Mouse (Mus musculus): ENCODE measurements at regions not wholly inside any gene's neighbourhood (a gene's known extent, or its start where the extent isn't known, plus 50 kb on each side); places are given as distances from the start of the nearest gene placed in this dataset.

GRCm38 (mm10) chr12:25173064-25173463 lies 76.1 kb upstream of the Id2 start:
- WGBS: 85% methylated on average over 6 of the region's 6 CpGs
- no peak for ATAC-seq (replicated peaks; ENCODE audit: low FRiP score)
- no peak for DNase-seq (ENCODE audit: low spot score)
- Histone ChIP-seq H3K4me2 (no peak overlapping the region), H3K4me1 (replicated peaks; ENCODE audit: control insufficient read depth, insufficient read depth, low read length) (no peaks in the 10 kb centered on the region), H3K27ac (ENCODE audit: low read depth, low read length) (no peak overlapping the region), H3K27me3 (replicated peaks; ENCODE audit: control insufficient read depth, insufficient read depth, low read length) (no peaks in the 10 kb centered on the region), H3K4me3 (ENCODE audit: low read depth, low read length) (no peak overlapping the region), H3K9ac (ENCODE audit: low read depth, low read length) (no peak overlapping the region), H3K9me3 (ENCODE audit: control insufficient read depth, low read length) (no peaks in the 10 kb centered on the region), H3K36me3 (ENCODE audit: control insufficient read depth, insufficient read depth, low read length) (no peaks in the 10 kb centered on the region)

GRCm38 (mm10) chr12:25172450-25172849 lies 75.5 kb upstream of the Id2 start:
- Histone ChIP-seq H3K4me1 (replicated peaks; ENCODE audit: control insufficient read depth, insufficient read depth, low read length) (no peaks in the 10 kb centered on the region), H3K36me3 (ENCODE audit: control insufficient read depth, insufficient read depth, low read length) (no peaks in the 10 kb centered on the region), H3K9me3 (ENCODE audit: control insufficient read depth, low read length) (no peaks in the 10 kb centered on the region), H3K4me3 (ENCODE audit: low read depth, low read length) (no peak overlapping the region), H3K27me3 (replicated peaks; ENCODE audit: control insufficient read depth, insufficient read depth, low read length) (no peaks in the 10 kb centered on the region), H3K9ac (ENCODE audit: low read depth, low read length) (no peak overlapping the region), H3K4me2 (no peak overlapping the region), H3K27ac (ENCODE audit: low read depth, low read length) (no peak overlapping the region)
- 80% methylated on average over 4 of the region's 4 CpGs for WGBS
- DNase-seq (ENCODE audit: low spot score) (no peak), ATAC-seq (replicated peaks; ENCODE audit: low FRiP score) (no peak)

GRCm38 (mm10) chr12:25169611-25170010 lies 72.7 kb upstream of the Id2 start:
- WGBS: 76% methylated on average over 3 of the region's 3 CpGs
- no peak for ATAC-seq (replicated peaks; ENCODE audit: low FRiP score)
- Histone ChIP-seq H3K4me1 (replicated peaks; ENCODE audit: control insufficient read depth, insufficient read depth, low read length) (no peaks in the 10 kb centered on the region), H3K4me3 (ENCODE audit: low read depth, low read length) (no peak overlapping the region), H3K27ac (ENCODE audit: low read depth, low read length) (no peak overlapping the region), H3K36me3 (ENCODE audit: control insufficient read depth, insufficient read depth, low read length) (no peaks in the 10 kb centered on the region), H3K27me3 (replicated peaks; ENCODE audit: control insufficient read depth, insufficient read depth, low read length) (no peaks in the 10 kb centered on the region), H3K4me2 (no peak overlapping the region), H3K9ac (ENCODE audit: low read depth, low read length) (no peak overlapping the region), H3K9me3 (ENCODE audit: control insufficient read depth, low read length) (no peaks in the 10 kb centered on the region)
- no peak for DNase-seq (ENCODE audit: low spot score)

GRCm38 (mm10) chr12:25168213-25168545 lies 71.2 kb upstream of the Id2 start:
- Histone ChIP-seq H3K4me2 (no peak overlapping the region), H3K4me3 (ENCODE audit: low read depth, low read length) (no peak overlapping the region), H3K27ac (ENCODE audit: low read depth, low read length) (no peak overlapping the region), H3K4me1 (replicated peaks; ENCODE audit: control insufficient read depth, insufficient read depth, low read length) (no peaks in the 10 kb centered on the region; the same call in 1 of the 2 replicates), H3K27me3 (replicated peaks; ENCODE audit: control insufficient read depth, insufficient read depth, low read length) (no peaks in the 10 kb centered on the region), H3K9me3 (ENCODE audit: control insufficient read depth, low read length) (no peaks in the 10 kb centered on the region), H3K36me3 (ENCODE audit: control insufficient read depth, insufficient read depth, low read length) (no peaks in the 10 kb centered on the region), H3K9ac (ENCODE audit: low read depth, low read length) (no peak overlapping the region)
- DNase-seq (ENCODE audit: low spot score) (no peak), ATAC-seq (replicated peaks; ENCODE audit: low FRiP score) (no peak)
- WGBS: 78% methylated on average over 5 of the region's 5 CpGs

- H3K27me3 ChIP-seq (replicated peaks; ENCODE audit: control insufficient read depth, insufficient read depth, low read length): no peaks in the 10 kb centered on the region
- no peak overlapping the region for H3K27ac ChIP-seq (ENCODE audit: low read depth, low read length)
- ATAC-seq (replicated peaks; ENCODE audit: low FRiP score) (no peak), DNase-seq (ENCODE audit: low spot score) (no peak)
- no peaks in the 10 kb centered on the region for H3K36me3 ChIP-seq (ENCODE audit: control insufficient read depth, insufficient read depth, low read length)
- WGBS: 69% methylated on average over 12 of the region's 12 CpGs
- H3K4me1 ChIP-seq (replicated peaks; ENCODE audit: control insufficient read depth, insufficient read depth, low read length): no peaks in the 10 kb centered on the region; the same call in 1 of the 2 replicates
- H3K9ac ChIP-seq (ENCODE audit: low read depth, low read length): no peak overlapping the region
- no peaks in the 10 kb centered on the region for H3K9me3 ChIP-seq (ENCODE audit: control insufficient read depth, low read length)
- no peak overlapping the region for H3K4me3 ChIP-seq (ENCODE audit: low read depth, low read length)
- no peak overlapping the region for H3K4me2 ChIP-seq
These were observed 70.7 kb upstream of the Id2 start for GRCm38 (mm10) chr12:25167504-25168212.

GRCm38 (mm10) chr12:25166525-25166924 lies 69.6 kb upstream of the Id2 start:
- no peaks in the 10 kb centered on the region for H3K9me3 ChIP-seq (ENCODE audit: control insufficient read depth, low read length)
- H3K4me2 ChIP-seq: no peak overlapping the region
- DNase-seq (ENCODE audit: low spot score): no peak
- ATAC-seq (replicated peaks; ENCODE audit: low FRiP score): no peak
- no peak overlapping the region for H3K9ac ChIP-seq (ENCODE audit: low read depth, low read length)
- H3K36me3 ChIP-seq (ENCODE audit: control insufficient read depth, insufficient read depth, low read length): no peaks in the 10 kb centered on the region
- 79% methylated on average over 2 of the region's 2 CpGs for WGBS
- no peak overlapping the region for H3K4me3 ChIP-seq (ENCODE audit: low read depth, low read length)
- no peaks in the 10 kb centered on the region; the same call in none of the 2 replicates for H3K4me1 ChIP-seq (replicated peaks; ENCODE audit: control insufficient read depth, insufficient read depth, low read length)
- no peak overlapping the region for H3K27ac ChIP-seq (ENCODE audit: low read depth, low read length)
- H3K27me3 ChIP-seq (replicated peaks; ENCODE audit: control insufficient read depth, insufficient read depth, low read length): no peaks in the 10 kb centered on the region

- H3K36me3 ChIP-seq (ENCODE audit: control insufficient read depth, insufficient read depth, low read length): no peaks in the 10 kb centered on the region
- no peaks in the 10 kb centered on the region for H3K9me3 ChIP-seq (ENCODE audit: control insufficient read depth, low read length)
- no peak overlapping the region for H3K9ac ChIP-seq (ENCODE audit: low read depth, low read length)
- no peaks in the 10 kb centered on the region for H3K27me3 ChIP-seq (replicated peaks; ENCODE audit: control insufficient read depth, insufficient read depth, low read length)
- H3K27ac ChIP-seq (ENCODE audit: low read depth, low read length): no peak overlapping the region
- H3K4me3 ChIP-seq (ENCODE audit: low read depth, low read length): no peak overlapping the region
- no peak overlapping the region for H3K4me2 ChIP-seq
- 75% methylated on average over 3 of the region's 3 CpGs for WGBS
- ATAC-seq (replicated peaks; ENCODE audit: low FRiP score) (no peak), DNase-seq (ENCODE audit: low spot score) (no peak)
- H3K4me1 ChIP-seq (replicated peaks; ENCODE audit: control insufficient read depth, insufficient read depth, low read length): no peaks in the 10 kb centered on the region; the same call in none of the 2 replicates
These were observed 68.7 kb upstream of the Id2 start for GRCm38 (mm10) chr12:25165650-25166049.

- Histone ChIP-seq H3K27ac (ENCODE audit: low read depth, low read length) (no peak overlapping the region), H3K27me3 (replicated peaks; ENCODE audit: control insufficient read depth, insufficient read depth, low read length) (no peaks in the 10 kb centered on the region), H3K4me2 (no peak overlapping the region), H3K4me1 (replicated peaks; ENCODE audit: control insufficient read depth, insufficient read depth, low read length) (no peaks in the 10 kb centered on the region; the same call in none of the 2 replicates), H3K36me3 (ENCODE audit: control insufficient read depth, insufficient read depth, low read length) (no peaks in the 10 kb centered on the region), H3K9ac (ENCODE audit: low read depth, low read length) (no peak overlapping the region), H3K9me3 (ENCODE audit: control insufficient read depth, low read length) (no peaks in the 10 kb centered on the region), H3K4me3 (ENCODE audit: low read depth, low read length) (no peak overlapping the region)
- ATAC-seq (replicated peaks; ENCODE audit: low FRiP score) (no peak), DNase-seq (ENCODE audit: low spot score) (no peak)
- 39% methylated on average over 1 of the region's 1 CpGs for WGBS
These were observed 67.8 kb upstream of the Id2 start for GRCm38 (mm10) chr12:25164724-25165123.

- Histone ChIP-seq H3K27me3 (replicated peaks; ENCODE audit: control insufficient read depth, insufficient read depth, low read length) (no peaks in the 10 kb centered on the region), H3K4me2 (no peak overlapping the region), H3K27ac (ENCODE audit: low read depth, low read length) (no peak overlapping the region), H3K36me3 (ENCODE audit: control insufficient read depth, insufficient read depth, low read length) (no peaks in the 10 kb centered on the region), H3K9ac (ENCODE audit: low read depth, low read length) (no peak overlapping the region), H3K9me3 (ENCODE audit: control insufficient read depth, low read length) (no peaks in the 10 kb centered on the region), H3K4me3 (ENCODE audit: low read depth, low read length) (no peak overlapping the region), H3K4me1 (replicated peaks; ENCODE audit: control insufficient read depth, insufficient read depth, low read length) (no peaks in the 10 kb centered on the region; the same call in none of the 2 replicates)
- DNase-seq (ENCODE audit: low spot score) (no peak), ATAC-seq (replicated peaks; ENCODE audit: low FRiP score) (no peak)
- WGBS: 42% methylated on average over 6 of the region's 6 CpGs
These were observed 66.6 kb upstream of the Id2 start for GRCm38 (mm10) chr12:25163541-25163940.
